Mouse (Mus musculus) heart, embryonic 14.5 days (tissue): ENCODE measurements around the gene Ccdc190. TPM values are rescaled to one million over a fixed set of nuclear protein-coding genes. Genes with fewer than 3 reads are reported as not detected.

Experiments
- ATAC-seq: fragments of 200-750 bp; cut with Nextera tagmentation; 2 replicates; pipeline ENCODE4 v1.8.0; 2017; ENCODE audit warnings: low read depth, moderate TSS enrichment; ENCODE audit not compliant: insufficient number of reproducible peaks, insufficient read depth, low FRiP score
- H3K27ac ChIP-seq, 2 experiments: fragments of 200-500 bp in 1 of 2; fragments of 300-500 bp in 1 of 2; sonication (generic) in 1 of 2; replicated peaks in 1 of 2; 2 replicates each; pipeline ENCODE4 v1.5.1; 2012 to 2014; ENCODE audit warnings: low read depth in 2 of 2, low read length in 2 of 2, control low read depth in 1 of 2, mild to moderate bottlenecking in 1 of 2, mixed read lengths in 1 of 2; ENCODE audit not compliant: control insufficient read depth in 1 of 2, insufficient read depth in 1 of 2
- H3K27me3 ChIP-seq: fragments of 300-500 bp; sonication (generic); 2 replicates; pipeline ENCODE4 v1.6.1; 2014; ENCODE audit warnings: mild to moderate bottlenecking, low read length, control low read depth; ENCODE audit not compliant: control insufficient read depth, insufficient read depth
- H3K36me3 ChIP-seq: fragments of 300-500 bp; sonication (generic); 2 replicates; pipeline ENCODE4 v1.6.1; 2014; ENCODE audit warnings: mild to moderate bottlenecking, control low read depth, low read length, mixed read lengths; ENCODE audit not compliant: control insufficient read depth, insufficient read depth
- H3K4me1 ChIP-seq, 2 experiments: fragments of 200-500 bp in 1 of 2; fragments of 300-500 bp in 1 of 2; sonication (generic) in 1 of 2; 2 replicates each; pipeline ENCODE4 v1.6.1; 2012 to 2014; ENCODE audit warnings: low read length in 2 of 2, control low read depth in 1 of 2, mixed read lengths in 1 of 2; ENCODE audit not compliant: control insufficient read depth in 2 of 2, insufficient read depth in 2 of 2
- H3K4me2 ChIP-seq: fragments of 300-500 bp; sonication (generic); 2 replicates; pipeline ENCODE4 v1.6.1; 2014; ENCODE audit warnings: mild to moderate bottlenecking, low read length
- H3K4me3 ChIP-seq, 2 experiments: fragments of 200-500 bp in 1 of 2; fragments of 300-500 bp in 1 of 2; sonication (generic) in 1 of 2; 2 replicates each; pipeline ENCODE4 v1.5.1; 2012 to 2014; ENCODE audit warnings: low read length in 2 of 2, mild to moderate bottlenecking in 2 of 2, control low read depth in 1 of 2, low read depth in 1 of 2, moderate library complexity in 1 of 2; ENCODE audit not compliant: control insufficient read depth in 1 of 2, insufficient read depth in 1 of 2
- H3K9ac ChIP-seq: fragments of 300-500 bp; sonication (generic); 2 replicates; pipeline ENCODE4 v1.6.1; 2014; ENCODE audit warnings: mild to moderate bottlenecking, low read length
- H3K9me3 ChIP-seq: fragments of 300-500 bp; sonication (generic); 2 replicates; pipeline ENCODE4 v1.6.1; 2016; ENCODE audit warnings: low read length, control low read depth; ENCODE audit not compliant: control insufficient read depth
- WGBS: fragments of 180-500 bp; shearing (Covaris S2); extraction: QIAGEN DNeasy Blood & Tissue Kit; methylation state at CpG from one replicate; pipeline ENCODE4 v1.1.7; 2014; 5-methylcytosine and 5-hydroxymethylcytosine counted together
- polyA plus RNA-seq: library from polyadenylated mRNA; unstranded; fragments of >200 nt; fragmentation: Nextera tagmentation; extraction: Ambion mirVana; gene quantifications from 2 replicates; pipeline ENCODE4 v1.2.1, GENCODE M21; 2014

The Ccdc190 gene
- polyA plus RNA-seq, 1 experiment from 2014 or later = not detected

DNA sequence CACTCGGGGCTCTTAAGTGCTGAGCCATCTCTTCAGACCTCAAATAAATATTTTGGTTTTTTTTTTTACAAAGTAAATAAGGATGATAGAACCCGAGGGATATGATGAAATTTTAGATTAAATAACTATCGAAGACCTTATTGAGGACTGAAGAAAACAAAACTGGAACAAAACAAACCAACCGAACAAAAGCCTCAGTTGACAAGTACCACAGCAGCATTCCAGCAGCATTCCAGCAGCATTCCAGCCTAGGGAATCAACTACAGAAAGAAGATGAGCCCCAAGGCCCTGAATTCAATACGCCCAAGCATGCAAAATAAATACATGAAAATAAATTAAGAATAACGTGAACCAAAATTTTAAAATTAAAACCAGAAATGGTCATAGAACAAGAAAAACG is 21.5 kb downstream of the Ccdc190 start:
- 37% methylated on average over 7 of the region's 7 CpGs for WGBS
- Histone ChIP-seq H3K4me3 (no peak overlapping the region), H3K9me3 (no peaks in the 10 kb centered on the region; the same call in 1 of the 2 replicates), H3K27ac (peak overlapping the region in 1 of 2 experiments; percentile 44; a peak in 1 of 4 replicates), H3K9ac (no peak overlapping the region), H3K36me3 (peaks cover 43% of the 10 kb centered on the region), H3K4me2 (peak overlapping the region; percentile 22), H3K27me3 (no peaks in the 10 kb centered on the region), H3K4me1 (no peaks in the 10 kb centered on the region)
- no peak for ATAC-seq

DNA sequence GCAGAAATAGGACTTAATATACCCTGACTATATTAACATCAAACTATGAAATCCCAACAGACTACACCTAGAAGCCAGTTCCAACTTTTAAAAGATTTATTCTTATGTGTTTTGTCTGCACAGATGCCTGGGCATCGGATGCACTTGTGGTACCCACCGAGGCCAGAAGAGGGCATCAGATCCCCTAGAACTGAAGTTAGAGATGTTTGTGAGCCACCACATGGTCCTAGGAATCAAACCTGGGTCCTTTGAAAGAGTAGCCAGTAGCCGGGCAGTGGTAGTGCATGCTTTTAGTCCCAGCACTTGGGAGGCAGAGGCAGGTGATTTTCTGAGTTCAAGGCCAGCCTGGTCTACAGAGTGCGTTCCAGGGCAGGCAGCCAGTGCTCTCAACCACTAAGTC is 22.2 kb downstream of the Ccdc190 start:
- no peak for ATAC-seq
- H3K27ac ChIP-seq = peak overlapping the region in 1 of 2 experiments; percentile 44; a peak in 2 of 4 replicates
- peaks cover 49% of the 10 kb centered on the region for H3K36me3 ChIP-seq
- H3K27me3 ChIP-seq = no peaks in the 10 kb centered on the region
- no peak overlapping the region for H3K4me3 ChIP-seq
- no peaks in the 10 kb centered on the region for H3K4me1 ChIP-seq
- H3K9ac ChIP-seq = no peak overlapping the region
- no peak overlapping the region for H3K4me2 ChIP-seq
- WGBS = 90% methylated on average over 4 of the region's 4 CpGs
- H3K9me3 ChIP-seq = no peaks in the 10 kb centered on the region

DNA sequence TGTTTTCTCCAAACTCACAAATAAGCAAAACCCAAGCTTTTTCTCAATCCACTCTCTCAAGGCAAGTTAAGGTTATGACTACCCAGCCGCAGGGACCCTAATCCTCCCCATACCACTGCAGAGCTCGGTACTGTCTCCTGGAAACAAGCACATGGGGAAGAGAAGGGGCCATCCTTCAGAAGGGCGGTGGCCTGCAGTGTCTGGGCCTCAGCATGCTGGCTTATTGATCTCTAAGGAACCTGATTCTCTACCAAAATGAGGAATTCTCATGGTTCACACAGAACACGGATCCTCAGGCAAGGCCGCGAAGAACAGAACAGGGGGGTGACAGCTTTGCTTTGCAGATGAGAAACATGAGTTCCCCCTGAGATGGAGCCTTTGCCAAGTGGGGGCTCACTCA is 23.1 kb downstream of the Ccdc190 start:
- Histone ChIP-seq H3K9ac (no peak overlapping the region), H3K27me3 (no peaks in the 10 kb centered on the region), H3K27ac (no peak overlapping the region), H3K4me2 (no peak overlapping the region), H3K4me3 (no peak overlapping the region), H3K9me3 (no peaks in the 10 kb centered on the region), H3K4me1 (no peaks in the 10 kb centered on the region), H3K36me3 (peaks cover 58% of the 10 kb centered on the region)
- no peak for ATAC-seq
- 87% methylated on average over 6 of the region's 6 CpGs for WGBS

DNA sequence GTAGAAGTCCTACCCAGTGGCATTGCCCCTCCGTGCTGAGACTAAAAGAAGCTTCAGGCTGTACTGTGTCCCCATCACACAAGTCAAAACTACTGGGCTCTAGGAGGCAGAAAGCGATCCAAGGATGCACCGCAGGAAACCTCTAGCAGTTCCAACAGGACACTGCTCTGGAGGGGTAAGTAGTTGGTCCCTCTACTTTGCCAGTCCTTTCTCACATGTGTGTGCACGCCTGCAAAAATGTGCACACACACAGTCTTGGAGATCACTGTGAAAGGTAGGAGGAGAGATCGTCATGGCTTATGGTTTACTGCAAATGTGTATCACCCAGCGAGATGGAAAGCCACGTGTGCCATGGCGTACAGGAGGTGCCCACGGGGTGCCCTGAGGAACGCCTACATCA is 24.2 kb downstream of the Ccdc190 start:
- Histone ChIP-seq H3K9me3 (no peaks in the 10 kb centered on the region), H3K9ac (no peak overlapping the region), H3K4me1 (no peaks in the 10 kb centered on the region), H3K27me3 (no peaks in the 10 kb centered on the region), H3K27ac (no peak overlapping the region), H3K36me3 (peaks cover 69% of the 10 kb centered on the region), H3K4me2 (no peak overlapping the region), H3K4me3 (no peak overlapping the region)
- no peak for ATAC-seq
- WGBS = 93% methylated on average over 10 of the region's 10 CpGs

DNA sequence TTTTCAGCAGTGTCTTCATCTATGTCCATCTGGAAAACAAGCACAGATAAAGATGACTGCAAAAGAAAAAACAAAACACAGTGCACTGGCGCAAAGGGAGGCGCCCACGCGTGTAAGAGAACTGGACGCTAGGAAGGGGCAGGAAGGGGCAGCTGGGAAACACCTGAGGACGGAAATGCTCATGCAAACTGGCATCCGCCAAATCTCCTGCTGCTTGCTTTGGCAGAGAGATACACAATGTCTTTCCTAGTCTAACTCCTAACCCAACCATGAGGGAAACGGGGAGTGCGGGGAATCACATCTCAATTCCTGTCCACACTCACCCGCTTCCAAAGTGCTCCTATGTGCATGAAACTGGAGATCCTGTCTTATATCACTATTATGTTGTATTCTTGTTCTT is 24.7 kb downstream of the Ccdc190 start:
- H3K9ac ChIP-seq = no peak overlapping the region
- no peaks in the 10 kb centered on the region for H3K4me1 ChIP-seq
- no peak overlapping the region for H3K4me3 ChIP-seq
- ATAC-seq = no peak
- no peak overlapping the region for H3K4me2 ChIP-seq
- no peaks in the 10 kb centered on the region for H3K9me3 ChIP-seq
- H3K27ac ChIP-seq = no peak overlapping the region
- WGBS = 90% methylated on average over 10 of the region's 10 CpGs
- no peaks in the 10 kb centered on the region for H3K27me3 ChIP-seq
- peaks cover 74% of the 10 kb centered on the region for H3K36me3 ChIP-seq

DNA sequence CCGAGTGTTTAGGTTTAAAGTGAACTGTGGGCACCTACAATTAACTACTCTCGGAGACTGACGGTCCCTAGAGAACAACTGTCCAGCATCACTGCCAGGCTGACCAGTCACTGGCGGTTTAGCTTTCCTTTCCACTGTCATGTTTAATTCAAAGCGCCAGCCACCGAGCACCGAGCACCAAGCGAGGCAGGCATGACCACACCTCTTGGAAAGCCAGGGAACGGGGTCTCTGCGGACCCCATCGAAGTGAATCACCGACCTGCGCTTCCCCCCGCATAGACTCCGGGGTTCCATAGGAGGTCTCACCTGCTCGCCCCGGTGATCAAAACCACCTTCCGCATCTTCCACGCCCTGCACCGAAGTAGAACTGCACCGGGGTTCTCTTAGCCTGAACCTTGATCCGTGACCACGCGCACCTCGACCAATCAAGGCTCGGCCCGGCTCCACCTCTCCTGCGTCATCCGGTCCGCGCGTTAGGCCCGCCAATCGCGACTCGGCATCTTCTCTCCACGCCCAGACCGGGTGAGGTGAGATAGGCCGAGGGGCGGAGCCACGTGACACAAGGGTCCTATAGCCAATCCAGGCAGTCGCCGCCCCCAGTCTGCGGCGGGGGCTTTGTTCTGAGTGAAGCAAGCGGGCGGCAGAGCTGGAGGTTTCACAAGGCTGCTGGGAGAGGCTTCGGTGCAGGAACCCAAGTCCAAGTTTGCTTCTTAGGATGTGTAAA is 40.5 kb downstream of the Ccdc190 start, which contains the start of gene Hsd17b7:
Gene Hsd17b7 (minus strand): TSS at position 450 of the 724 bp plus-strand sequence.
- Histone ChIP-seq H3K9me3 (no peaks in the 10 kb centered on the region), H3K36me3 (peaks cover 30% of the 10 kb centered on the region), H3K4me2 (peak within 1 kb of the TSS; percentile 87), H3K27ac (peak within 1 kb of the TSS; percentile 87 to 92), H3K27me3 (no peaks in the 10 kb centered on the region), H3K9ac (peak within 1 kb of the TSS; percentile 76), H3K4me3 (peak within 1 kb of the TSS; percentile 71 to 78), H3K4me1 (peaks cover 8 to 44% of the 10 kb centered on the region in 2 experiments)
- WGBS = under 1% methylated on average over 48 of the region's 48 CpGs
- ATAC-seq = peak; percentile 100

DNA sequence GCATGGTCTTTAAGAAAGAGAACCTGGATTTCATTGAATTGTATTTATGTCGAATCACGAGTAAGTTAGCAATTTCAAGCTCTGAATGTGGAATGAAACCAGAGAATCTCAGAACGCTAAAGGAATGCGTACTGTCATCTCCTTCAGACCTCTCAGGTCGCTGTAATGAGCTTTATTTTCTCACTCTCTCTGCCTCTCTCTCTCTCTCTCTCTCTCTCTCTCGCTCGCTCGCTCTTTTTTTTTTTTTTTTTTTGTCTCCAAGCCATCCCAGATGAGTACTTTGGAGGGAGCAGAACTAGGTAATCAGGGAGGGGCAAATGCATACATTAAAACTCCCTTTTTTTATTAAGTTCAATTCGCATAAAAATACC is 41.1 kb downstream of the Ccdc190 start:
- H3K9ac ChIP-seq = peak overlapping the region; percentile 73
- H3K36me3 ChIP-seq = peaks cover 25% of the 10 kb centered on the region
- H3K4me2 ChIP-seq = peak overlapping the region; percentile 87
- H3K27ac ChIP-seq = peak overlapping the region; percentile 87 to 92
- WGBS = under 1% methylated on average over 6 of the region's 9 CpGs
- ATAC-seq = no peak
- H3K9me3 ChIP-seq = no peaks in the 10 kb centered on the region
- peaks cover 8 to 44% of the 10 kb centered on the region in 2 experiments for H3K4me1 ChIP-seq
- no peaks in the 10 kb centered on the region for H3K27me3 ChIP-seq
- peak overlapping the region; percentile 48 to 78 for H3K4me3 ChIP-seq

DNA sequence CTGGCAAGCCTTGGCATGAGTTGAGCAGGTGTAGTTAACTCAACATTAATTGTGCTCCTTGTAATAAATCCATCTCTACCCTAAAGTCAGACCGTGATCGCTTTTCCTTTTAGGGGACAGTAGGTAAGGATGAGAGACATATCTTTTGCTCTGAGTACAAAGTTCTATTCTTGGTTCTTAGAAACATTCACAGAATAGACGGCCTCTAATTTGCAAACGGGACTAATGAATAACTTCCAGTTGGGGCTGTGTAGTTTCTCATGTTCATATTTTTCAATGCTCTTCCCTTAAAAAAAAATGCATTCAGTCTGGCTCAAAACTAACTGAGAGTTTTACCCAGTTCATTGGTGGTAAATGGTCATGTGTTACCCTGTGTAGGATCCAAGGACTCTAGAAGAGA is 42.5 kb downstream of the Ccdc190 start:
- H3K27ac ChIP-seq = peak overlapping the region in 1 of 2 experiments; percentile 92; a peak in 1 of 4 replicates
- WGBS = 91% methylated on average over 4 of the region's 4 CpGs
- H3K36me3 ChIP-seq = peaks cover 10% of the 10 kb centered on the region
- no peaks in the 10 kb centered on the region for H3K9me3 ChIP-seq
- H3K4me2 ChIP-seq = no peak overlapping the region
- no peak overlapping the region for H3K4me3 ChIP-seq
- no peak for ATAC-seq
- H3K9ac ChIP-seq = no peak overlapping the region
- H3K27me3 ChIP-seq = no peaks in the 10 kb centered on the region
- peaks cover 8 to 44% of the 10 kb centered on the region in 2 experiments for H3K4me1 ChIP-seq
